25 mouse cellular contexts compared by ENCODE assay signal in the genomic region with DNA sequence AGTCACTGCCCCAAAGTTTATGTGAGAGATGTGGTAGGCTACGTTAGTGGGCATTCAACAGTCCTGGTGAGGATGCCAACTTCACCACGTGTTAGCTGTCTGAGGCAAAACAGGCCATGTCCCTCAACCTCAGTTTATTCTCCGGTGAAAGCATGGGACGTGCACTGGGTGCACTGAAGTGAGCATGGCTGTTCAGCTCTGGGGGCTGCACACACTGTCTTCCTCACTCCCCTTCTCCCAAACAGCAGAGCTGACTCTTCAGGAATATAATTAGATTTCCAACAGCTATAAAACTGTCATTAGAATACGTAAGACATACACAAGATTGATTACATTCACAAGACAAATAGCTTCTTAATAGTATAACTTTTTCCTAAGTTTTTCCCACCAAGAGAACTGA.
"Had no signal": no experiment of that assay in that cellular context is flagged by ENCODE, and none has a peak within 500 bp of the region (broad histone marks: within the 10 kb centered on the region; RNA-seq: fewer than 3 reads in every experiment).

No protein-coding gene starts in this region.

- H3K27ac ChIP-seq: gastrocnemius, adult 2 months; heart, embryonic 10.5 days; hindbrain, embryonic 10.5 days; hindbrain, embryonic 12.5 days; hindbrain, embryonic 14.5 days; intestine, embryonic 15.5 days; layer of hippocampus, adult 2 months; left cerebral cortex, adult 2 months; limb, embryonic 10.5 days; limb, embryonic 12.5 days; liver, embryonic 13.5 days; liver, embryonic 15.5 days had no signal

- H3K36me3 ChIP-seq: intestine, embryonic 15.5 days; limb, embryonic 10.5 days; liver, embryonic 13.5 days; liver, embryonic 15.5 days had no signal

- H3K4me3 ChIP-seq: gastrocnemius, adult 2 months; heart, embryonic 10.5 days; heart, embryonic 12.5 days; hindbrain, embryonic 10.5 days; hindbrain, embryonic 12.5 days; intestine, embryonic 15.5 days; layer of hippocampus, adult 2 months; left cerebral cortex, adult 2 months; limb, embryonic 10.5 days; limb, embryonic 12.5 days; liver, embryonic 13.5 days; liver, embryonic 15.5 days had no signal

- H3K9me3 ChIP-seq: heart, embryonic 10.5 days; heart, embryonic 12.5 days; hindbrain, embryonic 10.5 days; hindbrain, embryonic 12.5 days; intestine, embryonic 15.5 days; limb, embryonic 10.5 days; limb, embryonic 12.5 days; liver, embryonic 13.5 days; liver, embryonic 15.5 days had no signal

- H3K4me2 ChIP-seq: heart, embryonic 12.5 days; hindbrain, embryonic 12.5 days; hindbrain, embryonic 14.5 days; intestine, embryonic 15.5 days; limb, embryonic 12.5 days; liver, embryonic 11.5 days; liver, embryonic 13.5 days; liver, embryonic 15.5 days had no signal

- H3K27me3 ChIP-seq: heart, embryonic 12.5 days; hindbrain, embryonic 12.5 days; intestine, embryonic 15.5 days; limb, embryonic 12.5 days; liver, embryonic 13.5 days; liver, embryonic 15.5 days had no signal

- ATAC-seq: forebrain, embryonic 16.5 days; hindbrain, embryonic 16.5 days; inflammation-experienced regulatory T-cells, adult 6 months; intestine, embryonic 15.5 days; intestine, postnatal 0 days; liver, postnatal 0 days had no signal

- DNase-seq: gastrocnemius, adult 2 months; gastrocnemius, postnatal 10 days; gastrocnemius, postnatal 25 days; heart, adult 18-20 months; heart, postnatal 10 days; heart, postnatal 4 days; liver; liver, embryonic 13.5 days; liver, postnatal 0 days had no signal

- H3K4me1 ChIP-seq: heart, embryonic 10.5 days; heart, embryonic 12.5 days; hindbrain, embryonic 10.5 days; hindbrain, embryonic 12.5 days; intestine, embryonic 15.5 days; limb, embryonic 10.5 days; limb, embryonic 12.5 days; liver, embryonic 13.5 days; liver, embryonic 15.5 days had no signal

- H3K9ac ChIP-seq: heart, embryonic 12.5 days; hindbrain, embryonic 12.5 days; hindbrain, embryonic 14.5 days; intestine, embryonic 15.5 days; limb, embryonic 12.5 days; liver, embryonic 13.5 days; liver, embryonic 15.5 days; liver, postnatal 0 days had no signal
